8 mouse cellular contexts compared by ENCODE assay signal in genomic region chr9:48984845-48985707, GRCm38 (mm10). TPM values are rescaled to one million over a fixed set of nuclear protein-coding genes. Genes with fewer than 3 reads are reported as not detected.
A peak's percentile ranks its signal among the peaks of the same experiment; 100 is the strongest.
DNase-seq lines count a peak whose midpoint lies in the region; ATAC-seq lines count a peak whose summit lies in the region.

Usp28 (plus strand) TSS chr9:48985375.

- H3K27me3 ChIP-seq in hindbrain, embryonic 15.5 days: no peaks in the 10 kb centered on the region

- peak; percentile 95 for ATAC-seq in hindbrain, embryonic 15.5 days (ENCODE audit: low FRiP score, low read depth)

- peak within 1 kb of the TSS; percentile 68 for H3K4me2 ChIP-seq in hindbrain, embryonic 15.5 days

- DNase-seq in R1 (ENCODE audit: low read depth, low spot score): peak; percentile 95
- DNase-seq in cerebellum, postnatal 25 days: peak; percentile 99 to 100
- peak; percentile 84 to 91 for DNase-seq in frontal cortex, postnatal 25 days (ENCODE audit: low spot score in 2 of 2)
- DNase-seq in left cerebral cortex, adult 11 months (ENCODE audit: low spot score): peak; percentile 98
- peak; percentile 100 for DNase-seq in lung, postnatal 4 days
- peak; percentile 98 for DNase-seq in retina, postnatal 7 days (ENCODE audit: low read depth, low spot score)
- peak; percentile 95 for DNase-seq in urinary bladder, adult 2 months (ENCODE audit: low spot score)

- peaks cover 28% of the 10 kb centered on the region for H3K4me1 ChIP-seq in hindbrain, embryonic 15.5 days (replicated peaks)

- under 1% methylated on average over 85 of the region's 94 CpGs for WGBS in hindbrain, embryonic 15.5 days

- H3K27ac ChIP-seq in hindbrain, embryonic 15.5 days (replicated peaks): peak within 1 kb of the TSS; percentile 86

- H3K4me3 ChIP-seq in hindbrain, embryonic 15.5 days: peak within 1 kb of the TSS; percentile 87

- no peaks in the 10 kb centered on the region for H3K9me3 ChIP-seq in hindbrain, embryonic 15.5 days

- no peaks in the 10 kb centered on the region for H3K36me3 ChIP-seq in hindbrain, embryonic 15.5 days

- peak within 1 kb of the TSS; percentile 73 for H3K9ac ChIP-seq in hindbrain, embryonic 15.5 days

RNA-seq across cellular contexts. Expression of gene Usp28, which starts in this region (rescaled TPM):
- 31.0 and 31.4 TPM in 2 replicates for polyA plus RNA-seq in hindbrain, embryonic 15.5 days (2015; fragmentation: Nextera tagmentation; extraction: Ambion mirVana)
- polyA plus RNA-seq in urinary bladder, adult 2 months (2012; rRNA removed): 14.7 and 17.9 TPM in 2 replicates

Comparison
In these comparisons a context has a peak if more than half of its experiments do, and no peak if none do; other contexts are left out.
1. Peak in every context shown above with its lines: DNase-seq, ATAC-seq, H3K4me3 ChIP-seq and H3K27ac ChIP-seq.